Mouse (Mus musculus): ENCODE measurements around the gene Pcx. TPM values are rescaled to one million over a fixed set of nuclear protein-coding genes. Genes with fewer than 3 reads are reported as not detected.

The Pcx gene
- polyA plus RNA-seq, 1 experiment from 2014 or later = 15.9 TPM

DNA sequence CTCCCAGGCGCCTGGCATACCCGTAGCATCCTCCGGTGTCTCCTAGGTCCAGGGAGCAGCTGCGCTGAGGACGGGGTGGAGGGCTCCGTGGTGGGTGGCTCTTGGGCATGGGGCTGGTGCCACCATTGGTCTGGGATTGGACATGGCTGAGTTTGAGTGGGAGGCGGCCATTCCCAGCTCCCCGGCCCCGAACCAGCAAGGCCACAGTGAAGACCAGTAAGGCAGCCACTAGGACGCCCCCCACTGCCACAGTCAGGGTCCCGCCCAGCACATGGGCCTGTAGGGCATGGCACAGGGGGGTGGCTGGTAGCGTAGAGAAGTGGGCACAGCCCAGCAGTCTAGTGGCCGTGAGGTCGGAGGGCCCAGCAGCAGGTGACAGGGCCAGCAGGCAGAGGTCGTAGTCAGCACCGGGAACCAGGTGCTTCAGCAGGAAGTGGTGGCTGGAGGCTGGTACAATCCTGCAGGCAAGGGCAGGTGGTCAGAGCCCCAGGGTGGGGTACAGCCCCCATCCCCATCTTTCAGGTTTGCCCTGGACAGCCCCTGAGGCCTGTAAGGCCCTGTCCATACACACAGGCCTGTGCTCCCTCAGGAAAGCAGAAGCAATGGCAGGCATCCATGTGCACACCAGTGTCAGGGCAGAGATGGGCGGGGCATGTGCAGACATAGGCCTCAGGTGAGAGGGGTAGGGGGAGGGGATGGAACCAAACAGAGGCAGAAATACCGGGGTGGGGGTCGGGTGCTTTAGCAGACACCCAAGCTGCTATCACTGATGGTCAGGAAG, 102.1 kb downstream of the Pcx start:
- WGBS = 90% methylated on average over 19 of the region's 19 CpGs

DNA sequence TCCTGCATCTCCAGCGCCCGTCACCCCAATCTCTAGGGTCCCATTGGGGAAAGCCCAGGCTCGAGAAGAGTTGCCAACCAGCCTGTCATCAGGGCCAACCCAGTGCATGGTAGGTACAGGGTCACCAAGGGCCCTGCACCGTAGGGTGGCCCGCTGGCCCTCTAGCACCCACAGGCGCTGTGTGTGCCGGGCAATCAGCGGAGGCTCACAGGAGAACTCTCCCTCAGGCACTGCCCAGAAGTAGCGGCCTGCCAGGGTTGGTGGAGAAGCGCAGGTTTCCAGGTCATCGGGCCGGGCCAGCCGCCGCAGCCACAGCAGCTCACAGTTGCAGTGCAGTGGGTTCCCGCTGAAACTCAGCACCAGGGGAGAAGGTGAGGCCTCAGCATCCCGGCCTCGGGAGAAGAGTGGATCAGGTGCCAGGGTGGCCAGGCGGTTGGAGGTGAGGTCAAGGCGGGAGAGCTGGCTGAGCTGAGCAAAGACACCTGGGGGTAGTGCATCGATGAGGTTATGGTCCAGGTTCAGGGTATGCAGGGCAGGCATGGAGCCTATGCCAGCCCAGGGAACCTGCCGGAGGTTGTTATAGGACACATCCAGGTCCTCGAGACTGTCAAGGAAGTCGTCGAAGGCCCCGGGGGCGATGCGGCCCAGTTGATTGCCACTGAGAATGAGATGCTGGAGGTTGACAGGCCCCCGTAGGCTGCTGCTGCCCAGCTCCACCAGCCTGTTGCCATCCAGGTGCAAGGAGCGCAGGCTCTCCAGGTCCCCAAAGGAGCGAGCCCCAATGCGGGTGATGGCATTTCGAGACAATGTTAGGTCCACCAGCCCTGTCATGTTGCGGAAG, 103.4 kb downstream of the Pcx start:
- peak overlapping the region; percentile 85 for H3K4me2 ChIP-seq
- H3K9ac ChIP-seq = no peak overlapping the region
- H3K27me3 ChIP-seq (replicated peaks) = no peaks in the 10 kb centered on the region; the same call in 1 of the 2 replicates
- H3K36me3 ChIP-seq = peaks cover 29% of the 10 kb centered on the region
- H3K27ac ChIP-seq (ENCODE audit: poor library complexity, severe bottlenecking) = no peak overlapping the region
- H3K4me3 ChIP-seq = peak overlapping the region; percentile 85
- WGBS = 88% methylated on average over 33 of the region's 33 CpGs
- H3K4me1 ChIP-seq (replicated peaks) = peaks cover 26% of the 10 kb centered on the region
- ATAC-seq (ENCODE audit: insufficient number of reproducible peaks, low FRiP score) = no peak
- no peaks in the 10 kb centered on the region for H3K9me3 ChIP-seq (replicated peaks)

More for the DNA sequence above, 102.1 kb downstream of the Pcx start:
- Histone ChIP-seq H3K4me3 (no peak overlapping the region), H3K4me2 (no peak overlapping the region), H3K27ac (ENCODE audit: poor library complexity, severe bottlenecking) (no peak overlapping the region), H3K4me1 (replicated peaks) (peaks cover 26% of the 10 kb centered on the region), H3K27me3 (replicated peaks) (no peaks in the 10 kb centered on the region; the same call in 1 of the 2 replicates), H3K9me3 (replicated peaks) (no peaks in the 10 kb centered on the region), H3K9ac (peak overlapping the region; percentile 24; the same call in 1 of the 2 replicates), H3K36me3 (peaks cover 29% of the 10 kb centered on the region)
- no peak for ATAC-seq (ENCODE audit: insufficient number of reproducible peaks, low FRiP score)

DNA sequence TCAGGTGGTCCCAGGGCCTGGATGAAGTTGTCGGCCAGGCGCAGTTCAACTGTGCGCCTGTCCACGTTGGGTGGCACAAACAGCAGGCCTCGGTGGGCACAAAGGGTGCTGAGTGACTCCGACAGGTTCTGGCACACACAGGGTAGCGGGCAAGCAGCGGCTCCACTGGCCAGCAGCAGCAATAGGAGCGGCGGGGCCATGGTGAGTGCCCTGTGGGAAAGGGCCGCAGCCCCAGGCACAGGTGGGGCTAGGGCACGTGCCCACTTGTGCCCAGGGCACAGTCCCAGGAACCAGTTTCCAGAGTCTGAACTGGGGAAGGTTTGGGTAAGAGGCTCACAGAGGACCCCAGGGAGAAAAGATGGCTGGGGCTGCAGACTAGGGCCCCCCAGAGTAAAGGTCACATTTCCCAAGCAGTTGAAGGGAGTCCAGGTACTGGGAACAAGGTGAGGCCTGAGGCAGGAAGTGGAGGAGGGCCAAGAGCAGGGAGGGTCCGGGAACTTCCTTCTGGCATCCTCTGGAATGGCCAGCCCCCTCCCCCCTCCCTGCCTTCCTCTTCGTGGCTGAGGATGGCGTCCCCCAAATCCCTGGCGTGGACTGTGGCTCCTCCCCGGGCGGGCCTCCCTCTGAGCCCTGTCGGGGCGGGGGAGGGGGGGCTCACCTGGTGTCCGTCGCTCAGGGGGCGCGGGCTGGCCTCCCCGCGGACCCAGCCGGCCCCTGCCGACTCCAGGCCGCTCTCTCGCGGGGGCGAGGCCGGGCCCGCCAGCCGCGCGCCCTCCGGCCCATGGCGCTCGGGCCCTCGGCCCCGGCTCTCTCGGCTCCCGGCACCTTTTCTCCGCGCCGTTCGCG, 104.3 kb downstream of the Pcx start:
- H3K4me1 ChIP-seq (replicated peaks) = peaks cover 26% of the 10 kb centered on the region
- peak overlapping the region; percentile 85 for H3K4me3 ChIP-seq
- peak overlapping the region; percentile 85 for H3K4me2 ChIP-seq
- peak overlapping the region; percentile 97 for H3K9ac ChIP-seq
- H3K27ac ChIP-seq (ENCODE audit: poor library complexity, severe bottlenecking) = peak overlapping the region; percentile 73
- peak; percentile 15; the same call in 1 of the 2 replicates for ATAC-seq (ENCODE audit: insufficient number of reproducible peaks, low FRiP score)
- no peaks in the 10 kb centered on the region for H3K9me3 ChIP-seq (replicated peaks)
- 23% methylated on average over 46 of the region's 49 CpGs for WGBS
- H3K36me3 ChIP-seq = peaks cover 29% of the 10 kb centered on the region
- no peaks in the 10 kb centered on the region; the same call in 1 of the 2 replicates for H3K27me3 ChIP-seq (replicated peaks)

DNA sequence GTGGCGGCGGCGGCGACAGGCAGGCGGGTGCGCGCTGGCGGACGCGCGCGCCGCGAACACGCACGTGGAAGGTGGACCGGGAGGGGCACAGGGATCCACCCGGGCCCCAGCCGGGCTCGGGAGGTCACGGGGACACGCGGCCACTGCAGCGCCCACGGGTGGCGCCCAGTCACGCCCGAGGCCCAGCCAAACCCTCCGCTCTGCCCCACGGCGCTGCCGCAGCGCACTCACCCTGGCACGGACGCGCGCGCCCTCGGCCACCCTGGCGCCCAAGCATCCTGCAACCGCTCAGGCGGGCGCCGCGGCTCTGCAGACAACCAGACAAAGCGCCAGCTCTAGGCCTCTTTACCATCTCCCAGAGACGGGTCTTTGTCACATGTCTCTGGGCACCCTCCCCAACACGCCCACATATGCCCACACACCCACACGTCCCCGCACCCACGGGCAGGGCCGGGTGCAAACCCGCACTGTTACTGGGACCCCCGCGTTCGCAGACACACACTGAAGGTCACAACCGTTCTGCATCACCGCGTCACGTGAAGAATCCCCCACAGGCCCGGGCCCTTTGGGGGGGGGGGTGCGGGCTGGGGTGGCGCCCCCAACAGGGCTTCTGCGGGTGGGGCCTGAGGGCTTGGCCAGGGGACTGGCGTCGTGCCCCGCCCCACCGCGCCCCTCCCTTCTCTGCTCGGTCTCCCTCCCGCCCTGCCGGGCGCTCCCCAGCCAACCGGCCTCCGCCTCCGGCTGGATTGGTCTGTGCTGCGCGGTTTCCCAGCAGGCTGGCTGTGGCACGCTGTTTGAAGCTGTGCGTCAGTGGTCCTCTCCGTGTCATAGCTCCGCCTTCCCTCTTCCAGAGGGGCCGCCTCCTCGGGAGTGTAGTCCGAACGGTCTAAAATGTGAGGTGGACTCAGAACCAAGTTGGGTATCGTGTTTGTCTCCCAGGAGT, 105.2 kb downstream of the Pcx start, which contains the start of gene Lrfn4:
TSS of gene Lrfn4 (minus strand) at position 517 of the 943 bp plus-strand sequence.
- WGBS = under 1% methylated on average over 72 of the region's 87 CpGs
- peaks cover 26% of the 10 kb centered on the region for H3K4me1 ChIP-seq (replicated peaks)
- H3K4me2 ChIP-seq = peak within 1 kb of the TSS; percentile 85
- peak; percentile 89 for ATAC-seq (ENCODE audit: insufficient number of reproducible peaks, low FRiP score)
- peak within 1 kb of the TSS; percentile 97 for H3K9ac ChIP-seq
- no peaks in the 10 kb centered on the region for H3K9me3 ChIP-seq (replicated peaks)
- no peaks in the 10 kb centered on the region; the same call in 1 of the 2 replicates for H3K27me3 ChIP-seq (replicated peaks)
- H3K4me3 ChIP-seq = peak within 1 kb of the TSS; percentile 85
- H3K36me3 ChIP-seq = peaks cover 29% of the 10 kb centered on the region
- peak within 1 kb of the TSS; percentile 73 for H3K27ac ChIP-seq (ENCODE audit: poor library complexity, severe bottlenecking)

DNA sequence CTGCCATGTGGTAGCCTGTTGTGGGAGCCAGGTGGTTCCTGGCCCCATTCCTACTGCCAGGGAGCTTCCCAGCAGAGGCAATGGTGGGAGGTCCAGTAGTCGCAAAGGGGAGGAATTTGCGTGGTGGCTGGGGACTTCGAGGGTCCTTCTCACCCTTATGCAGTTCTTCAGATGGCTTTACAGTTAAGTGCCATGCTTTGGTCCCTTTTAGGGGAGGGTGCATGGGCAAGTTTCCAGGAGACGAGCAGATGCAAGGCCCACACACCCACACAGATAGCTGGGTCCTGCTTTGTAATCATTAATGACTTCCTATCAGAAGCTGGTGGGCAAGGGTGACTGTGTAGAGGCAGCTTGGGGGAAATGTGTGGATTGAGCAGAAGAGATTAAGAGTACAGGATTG, 106.3 kb downstream of the Pcx start:
- no peak for ATAC-seq (ENCODE audit: insufficient number of reproducible peaks, low FRiP score)
- Histone ChIP-seq H3K9ac (no peak overlapping the region; the same call in 1 of the 2 replicates), H3K4me3 (peak overlapping the region; percentile 85; the same call in 1 of the 2 replicates), H3K27ac (ENCODE audit: poor library complexity, severe bottlenecking) (no peak overlapping the region), H3K27me3 (replicated peaks) (no peaks in the 10 kb centered on the region; the same call in 1 of the 2 replicates), H3K4me2 (peak overlapping the region; percentile 85; the same call in 1 of the 2 replicates), H3K36me3 (peaks cover 35% of the 10 kb centered on the region), H3K9me3 (replicated peaks) (no peaks in the 10 kb centered on the region), H3K4me1 (replicated peaks) (peaks cover 26% of the 10 kb centered on the region)
- WGBS = 26% methylated on average over 4 of the region's 4 CpGs

DNA sequence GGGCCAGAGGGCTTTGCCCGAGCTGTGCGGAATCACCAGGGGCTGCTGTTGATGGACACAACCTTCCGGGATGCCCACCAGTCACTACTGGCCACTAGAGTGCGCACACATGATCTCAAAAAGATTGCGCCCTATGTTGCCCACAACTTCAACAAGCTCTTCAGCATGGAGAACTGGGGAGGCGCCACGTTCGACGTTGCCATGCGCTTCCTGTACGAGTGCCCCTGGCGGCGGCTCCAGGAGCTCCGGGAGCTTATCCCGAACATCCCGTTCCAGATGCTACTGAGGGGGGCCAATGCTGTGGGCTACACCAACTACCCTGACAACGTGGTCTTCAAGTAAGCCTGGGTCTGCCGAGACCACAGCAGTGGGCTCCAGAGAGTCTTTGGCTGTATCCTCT, 107.9 kb downstream of the Pcx start:
- Histone ChIP-seq H3K36me3 (peaks cover 35% of the 10 kb centered on the region), H3K4me3 (no peak overlapping the region), H3K4me2 (no peak overlapping the region), H3K4me1 (replicated peaks) (peaks cover 25% of the 10 kb centered on the region), H3K27me3 (replicated peaks) (no peaks in the 10 kb centered on the region; the same call in 1 of the 2 replicates), H3K9ac (no peak overlapping the region), H3K27ac (ENCODE audit: poor library complexity, severe bottlenecking) (no peak overlapping the region), H3K9me3 (replicated peaks) (no peaks in the 10 kb centered on the region)
- no peak for ATAC-seq (ENCODE audit: insufficient number of reproducible peaks, low FRiP score)
- 35% methylated on average over 18 of the region's 18 CpGs for WGBS

DNA sequence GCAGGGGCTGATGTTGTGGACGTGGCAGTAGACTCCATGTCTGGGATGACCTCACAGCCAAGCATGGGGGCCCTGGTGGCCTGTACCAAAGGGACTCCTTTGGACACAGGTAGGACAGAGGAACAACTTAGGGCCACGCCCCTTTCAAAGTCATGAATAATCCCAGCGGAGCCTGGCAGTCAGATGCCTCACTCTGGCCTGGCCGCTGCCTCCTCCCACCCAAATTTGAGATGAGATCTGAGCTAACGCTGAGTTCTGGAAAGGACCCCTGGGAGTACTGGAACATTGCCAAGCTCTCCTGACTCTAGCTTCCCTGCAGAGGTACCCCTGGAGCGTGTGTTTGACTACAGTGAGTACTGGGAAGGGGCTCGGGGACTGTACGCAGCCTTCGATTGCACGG, 109.2 kb downstream of the Pcx start:
- no peaks in the 10 kb centered on the region for H3K9me3 ChIP-seq (replicated peaks)
- no peak for ATAC-seq (ENCODE audit: insufficient number of reproducible peaks, low FRiP score)
- no peak overlapping the region for H3K4me3 ChIP-seq
- WGBS = 85% methylated on average over 10 of the region's 10 CpGs
- H3K4me2 ChIP-seq = no peak overlapping the region
- H3K27ac ChIP-seq (ENCODE audit: poor library complexity, severe bottlenecking) = no peak overlapping the region
- H3K4me1 ChIP-seq (replicated peaks) = peaks cover 16% of the 10 kb centered on the region
- no peaks in the 10 kb centered on the region; the same call in 1 of the 2 replicates for H3K27me3 ChIP-seq (replicated peaks)
- peaks cover 40% of the 10 kb centered on the region for H3K36me3 ChIP-seq
- H3K9ac ChIP-seq = no peak overlapping the region

DNA sequence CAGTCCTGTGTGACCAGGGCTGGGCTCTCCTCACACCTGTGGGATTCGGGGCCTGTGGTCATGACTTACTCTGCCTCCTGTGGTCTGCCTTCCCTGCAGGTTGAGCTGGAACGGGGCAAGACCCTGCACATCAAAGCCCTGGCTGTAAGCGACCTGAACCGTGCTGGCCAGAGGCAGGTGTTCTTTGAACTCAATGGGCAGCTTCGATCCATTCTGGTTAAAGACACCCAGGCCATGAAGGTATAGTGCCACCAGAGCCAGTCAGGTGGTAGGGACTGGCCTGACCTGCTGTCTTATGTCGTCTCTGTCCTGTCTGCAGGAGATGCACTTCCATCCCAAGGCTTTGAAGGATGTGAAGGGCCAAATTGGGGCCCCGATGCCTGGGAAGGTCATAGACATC, 110.4 kb downstream of the Pcx start:
- Histone ChIP-seq H3K27ac (ENCODE audit: poor library complexity, severe bottlenecking) (no peak overlapping the region), H3K4me1 (replicated peaks) (peaks cover 17% of the 10 kb centered on the region), H3K9ac (no peak overlapping the region), H3K4me2 (no peak overlapping the region), H3K36me3 (peaks cover 40% of the 10 kb centered on the region), H3K27me3 (replicated peaks) (no peaks in the 10 kb centered on the region; the same call in 1 of the 2 replicates), H3K4me3 (no peak overlapping the region), H3K9me3 (replicated peaks) (no peaks in the 10 kb centered on the region)
- ATAC-seq (ENCODE audit: insufficient number of reproducible peaks, low FRiP score) = no peak
- 80% methylated on average over 7 of the region's 7 CpGs for WGBS

DNA sequence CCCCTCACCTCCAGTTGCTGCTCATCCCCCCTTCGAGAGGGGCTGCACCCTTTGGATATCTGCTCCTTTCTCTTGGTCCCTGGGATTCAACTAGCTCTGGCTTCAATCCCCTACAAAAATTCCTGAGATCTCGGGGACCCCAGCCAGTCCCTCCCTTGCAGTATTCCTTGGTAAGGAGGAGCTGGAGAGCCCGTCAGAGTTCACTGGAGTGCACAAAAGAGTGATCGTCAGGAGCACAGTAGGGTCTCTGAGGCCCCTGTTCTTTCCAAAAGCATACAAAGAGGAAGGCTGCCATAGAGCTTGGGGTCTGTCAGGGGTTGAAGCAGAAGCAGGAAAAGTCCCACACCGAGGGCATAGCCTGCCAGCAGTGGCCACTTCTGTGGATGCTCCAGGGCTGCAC, 112.5 kb downstream of the Pcx start:
- H3K4me1 ChIP-seq (replicated peaks) = peaks cover 17% of the 10 kb centered on the region
- H3K27me3 ChIP-seq (replicated peaks) = no peaks in the 10 kb centered on the region
- H3K4me3 ChIP-seq = no peak overlapping the region
- 78% methylated on average over 5 of the region's 5 CpGs for WGBS
- H3K27ac ChIP-seq (ENCODE audit: poor library complexity, severe bottlenecking) = no peak overlapping the region
- no peak for ATAC-seq (ENCODE audit: insufficient number of reproducible peaks, low FRiP score)
- H3K9ac ChIP-seq = no peak overlapping the region
- peaks cover 40% of the 10 kb centered on the region for H3K36me3 ChIP-seq
- no peaks in the 10 kb centered on the region for H3K9me3 ChIP-seq (replicated peaks)
- H3K4me2 ChIP-seq = no peak overlapping the region

DNA sequence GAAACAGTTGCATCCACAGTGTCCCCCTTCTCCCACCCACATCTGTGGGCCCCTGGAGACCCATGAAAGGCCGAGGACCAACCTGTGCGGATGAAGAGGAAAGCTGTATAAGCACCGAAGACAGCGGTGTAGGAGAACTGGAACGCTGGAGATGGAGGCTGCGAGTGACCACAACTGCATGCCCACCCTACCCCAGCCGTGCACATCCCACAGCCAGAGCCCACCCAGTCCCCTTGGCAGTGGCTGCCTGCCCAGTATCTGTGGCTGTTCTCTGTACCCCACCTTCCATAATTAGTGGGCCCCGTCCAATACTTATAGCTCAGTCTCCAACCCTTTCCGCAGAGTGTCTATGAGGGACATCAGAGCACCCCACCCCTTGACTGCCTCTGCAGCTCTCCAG, 113.1 kb downstream of the Pcx start:
- Histone ChIP-seq H3K4me3 (no peak overlapping the region), H3K4me2 (no peak overlapping the region), H3K9ac (no peak overlapping the region), H3K9me3 (replicated peaks) (no peaks in the 10 kb centered on the region), H3K27ac (ENCODE audit: poor library complexity, severe bottlenecking) (no peak overlapping the region), H3K36me3 (peaks cover 40% of the 10 kb centered on the region), H3K27me3 (replicated peaks) (no peaks in the 10 kb centered on the region), H3K4me1 (replicated peaks) (peaks cover 20% of the 10 kb centered on the region)
- no peak for ATAC-seq (ENCODE audit: insufficient number of reproducible peaks, low FRiP score)
- WGBS = 93% methylated on average over 9 of the region's 9 CpGs
